Mouse (Mus musculus) CH12.LX (cell line): ENCODE results near the gene Gm13288. TPM values are rescaled to one million over a fixed set of nuclear protein-coding genes. Genes with fewer than 3 reads are reported as not detected.

Experiments used
- DNase-seq: peaks from one replicate; pipeline ENCODE4 v3.0.0-alpha.2; 2013; ENCODE audit errors: extremely low read depth
- H3K27ac ChIP-seq: 2 replicates; pipeline ENCODE4 v1.5.1; 2012; ENCODE audit warnings: low read depth, mild to moderate bottlenecking, control low read depth, moderate library complexity; ENCODE audit not compliant: insufficient read depth
- H3K27me3 ChIP-seq: replicated peaks from 2 replicates; pipeline ENCODE3; 2012; ENCODE audit warnings: inconsistent platforms
- H3K36me3 ChIP-seq, 2 experiments: replicated peaks in 1 of 2; 2 replicates each; pipeline versions ENCODE3 to v1.6.1; 2012; ENCODE audit warnings: inconsistent platforms in 1 of 2, low read length in 1 of 2, mild to moderate bottlenecking in 1 of 2, mixed read lengths in 1 of 2, moderate library complexity in 1 of 2; ENCODE audit not compliant: control insufficient read depth in 1 of 2, insufficient read depth in 1 of 2
- H3K4me1 ChIP-seq, 2 experiments: 2 replicates each; pipeline ENCODE4 v1.6.1; 2012; ENCODE audit warnings: inconsistent platforms in 1 of 2, moderate library complexity in 1 of 2; ENCODE audit not compliant: insufficient read depth in 2 of 2, control insufficient read depth in 1 of 2
- H3K4me2 ChIP-seq: 2 replicates; pipeline ENCODE4 v1.6.1; 2012; ENCODE audit warnings: low read depth, mild to moderate bottlenecking, control low read depth; ENCODE audit not compliant: poor library complexity, insufficient read depth, severe bottlenecking
- H3K4me3 ChIP-seq, 3 experiments: fragments of 150-350 bp in 1 of 3; sonication (generic) in 1 of 3; replicated peaks in 1 of 3; 2 replicates each; pipeline versions ENCODE3 to v1.5.1; 2011 to 2012; ENCODE audit warnings: low read depth in 2 of 3, low read length in 2 of 3, mild to moderate bottlenecking in 2 of 3, moderate library complexity in 2 of 3, control low read depth in 1 of 3, improper control_type of control experiment in 1 of 3, inconsistent platforms in 1 of 3, mixed read lengths in 1 of 3; ENCODE audit not compliant: poor library complexity in 1 of 3
- H3K79me2 ChIP-seq: replicated peaks from 2 replicates; pipeline ENCODE4 v1.6.1; 2012; ENCODE audit warnings: mild to moderate bottlenecking, moderate library complexity; ENCODE audit not compliant: control insufficient read depth, poor library complexity, insufficient read depth, severe bottlenecking; ENCODE audit errors: extremely low read depth
- H3K9ac ChIP-seq: 2 replicates; pipeline ENCODE4 v1.6.1; 2012; ENCODE audit warnings: low read depth, mild to moderate bottlenecking, control low read depth, moderate library complexity; ENCODE audit not compliant: insufficient read depth
- H3K9me3 ChIP-seq: replicated peaks from 2 replicates; pipeline ENCODE3; 2012; ENCODE audit warnings: low read length, inconsistent platforms, mixed read lengths
- CHD1 ChIP-seq: IDR thresholded peaks from 2 replicates; pipeline ENCODE4 v1.6.1; 2012; ENCODE audit warnings: low read depth, low read length, improper control_type of control experiment, inconsistent platforms
- CHD2 ChIP-seq: IDR thresholded peaks from 2 replicates; pipeline ENCODE4 v1.6.1; 2011; ENCODE audit warnings: low read length, improper control_type of control experiment
- E2F4 ChIP-seq: IDR thresholded peaks from 2 replicates; pipeline ENCODE4 v1.6.1; 2011; ENCODE audit warnings: low read depth, low read length, improper control_type of control experiment; ENCODE audit not compliant: insufficient replicate concordance
- EP300 ChIP-seq: IDR thresholded peaks from 2 replicates; pipeline ENCODE4 v1.6.1; 2011; ENCODE audit warnings: low read length, improper control_type of control experiment
- GABPA ChIP-seq: IDR thresholded peaks from 2 replicates; pipeline ENCODE4 v1.6.1; 2012; ENCODE audit warnings: low read depth, low read length, improper control_type of control experiment, inconsistent platforms; ENCODE audit not compliant: insufficient replicate concordance
- HCFC1 ChIP-seq: IDR thresholded peaks from 2 replicates; pipeline ENCODE4 v1.6.1; 2012; ENCODE audit warnings: low read depth, mild to moderate bottlenecking, inconsistent platforms, low read length, improper control_type of control experiment
- IRF4 ChIP-seq: IDR thresholded peaks from 2 replicates; pipeline ENCODE4 v1.6.1; 2014; ENCODE audit warnings: low read depth, mild to moderate bottlenecking, inconsistent platforms, low read length, improper control_type of control experiment
- JUND ChIP-seq: conservative IDR thresholded peaks from 2 replicates; pipeline ENCODE4 v1.6.1; 2011; ENCODE audit warnings: low read depth, low read length, improper control_type of control experiment
- KAT2A ChIP-seq: IDR thresholded peaks from 2 replicates; pipeline ENCODE4 v1.6.1; 2012; ENCODE audit warnings: low read length, improper control_type of control experiment, inconsistent platforms; ENCODE audit not compliant: insufficient replicate concordance
- MAX ChIP-seq: IDR thresholded peaks from 2 replicates; pipeline ENCODE4 v1.6.1; 2011; ENCODE audit warnings: low read length, improper control_type of control experiment
- MAZ ChIP-seq: IDR thresholded peaks from 2 replicates; pipeline ENCODE4 v1.6.1; 2012; ENCODE audit warnings: low read depth, mild to moderate bottlenecking, inconsistent platforms, low read length, improper control_type of control experiment, moderate library complexity
- MEF2A ChIP-seq: IDR thresholded peaks from 2 replicates; pipeline ENCODE4 v1.6.1; 2014; ENCODE audit warnings: low read depth, mild to moderate bottlenecking, inconsistent platforms, low read length, improper control_type of control experiment, borderline replicate concordance
- MXI1 ChIP-seq: IDR thresholded peaks from 2 replicates; pipeline ENCODE4 v1.6.1; 2011; ENCODE audit warnings: mild to moderate bottlenecking, low read depth, low read length, improper control_type of control experiment
- MYC ChIP-seq: IDR thresholded peaks from 2 replicates; pipeline ENCODE4 v1.6.1; 2011; ENCODE audit warnings: low read depth, mild to moderate bottlenecking, improper control_type of control experiment, low read length
- NELFE ChIP-seq: IDR thresholded peaks from 2 replicates; pipeline ENCODE4 v1.6.1; 2011; ENCODE audit warnings: low read depth, low read length, improper control_type of control experiment
- NRF1 ChIP-seq: IDR thresholded peaks from 2 replicates; pipeline ENCODE4 v1.6.1; 2014; ENCODE audit warnings: low read depth, mild to moderate bottlenecking, inconsistent platforms, low read length, improper control_type of control experiment, moderate library complexity
- POLR2A ChIP-seq: IDR thresholded peaks from 2 replicates; pipeline ENCODE4 v1.6.1; 2011; ENCODE audit warnings: low read depth, mild to moderate bottlenecking, improper control_type of control experiment, low read length
- RCOR1 ChIP-seq: conservative IDR thresholded peaks from 2 replicates; pipeline ENCODE4 v1.6.1; 2012; ENCODE audit warnings: low read depth, mild to moderate bottlenecking, inconsistent platforms, low read length, improper control_type of control experiment
- USF1 ChIP-seq: IDR thresholded peaks from 2 replicates; pipeline ENCODE4 v1.6.1; 2014; ENCODE audit warnings: low read depth, mild to moderate bottlenecking, inconsistent platforms, low read length, improper control_type of control experiment
- ZMIZ1 ChIP-seq: IDR thresholded peaks from 2 replicates; pipeline ENCODE4 v1.6.1; 2012; ENCODE audit warnings: low read depth, mild to moderate bottlenecking, inconsistent platforms, low read length, improper control_type of control experiment
- dilution Hi-C: fragments of 300-500 bp; cut with MboI; formaldehyde crosslinking; loops from 2 replicates; pipeline ENCODE4 v1.14.3; 2020; ENCODE audit warnings: low sequenced_read_pairs; ENCODE audit not compliant: extremely low pct_unique_long_range_greater_than_20kb, extremely low pct_ligation_motif_present
- in situ Hi-C: fragments of 300-500 bp; cut with MboI; formaldehyde crosslinking; loops from 3 replicates; pipeline ENCODE4 v1.14.3; 2019; ENCODE audit warnings: low sequenced_read_pairs, low pct_ligation_motif_present, low pct_unique_long_range_greater_than_20kb, mixed read lengths
- polyA plus RNA-seq: library from polyadenylated mRNA; unstranded; fragments of >175 nt; gene quantifications from 2 replicates; pipeline ENCODE4 v1.2.1, GENCODE M21; 2012; ENCODE audit warnings: low read depth; ENCODE audit not compliant: insufficient read length
- total RNA-seq, 2 experiments: library from RNA; depleted of rRNA; stranded (reverse); fragments of 300-350 nt in 1 of 2; fragments of >200 nt in 1 of 2; gene quantifications; 2 replicates each; pipeline ENCODE4 v1.2.3; 2012 to 2014

Gene Gm13288
- total and polyA plus RNA-seq, 3 experiments = not detected

- H3K4me1 ChIP-seq = no peaks in the 10 kb centered on the region
- no peak overlapping the region for H3K4me3 ChIP-seq
- DNase-seq = no peak
- no peaks in the 10 kb centered on the region for H3K36me3 ChIP-seq
- H3K9me3 ChIP-seq = peaks cover 2% of the 10 kb centered on the region
- H3K79me2 ChIP-seq = no peaks in the 10 kb centered on the region
- TF ChIP-seq EP300 = no peak
- no peak for TF ChIP-seq MEF2A
- no peak for TF ChIP-seq NRF1
- TF ChIP-seq MYC = no peak
- TF ChIP-seq KAT2A = no peak
- no peak for TF ChIP-seq ZMIZ1
- TF ChIP-seq RCOR1 = no peak
- TF ChIP-seq MAZ = no peak
- no peak for TF ChIP-seq JUND
- no peak for TF ChIP-seq CHD2
- TF ChIP-seq MXI1 = no peak
- TF ChIP-seq USF1 = no peak
- no peak for TF ChIP-seq HCFC1
- TF ChIP-seq GABPA = no peak
- no peak for TF ChIP-seq CHD1
- TF ChIP-seq IRF4 = no peak
- no peak for TF ChIP-seq POLR2A
- no peak for TF ChIP-seq MAX
- TF ChIP-seq NELFE = no peak
- no peak for TF ChIP-seq E2F4
- in situ Hi-C loops = no loop called here
- H3K27ac ChIP-seq = no peak overlapping the region
- dilution Hi-C loops = no loop called here
- no peak overlapping the region for H3K4me2 ChIP-seq
- peaks cover 41% of the 10 kb centered on the region for H3K27me3 ChIP-seq
- no peak overlapping the region for H3K9ac ChIP-seq
Measured at GRCm38 (mm10) chr4:88851026-88851763, 45.9 kb downstream of the Gm13288 start.

Other genes starting within 250 kb of the Gm13288 start
Only the 20 nearest of the 31 such genes appear.
- gene Gm13271, start 50.7 kb upstream of the Gm13288 start, total RNA-seq (2012; rRNA removed) = not detected in 2 replicates
- not detected in 2 replicates for gene Gm13271, start 50.7 kb upstream of the Gm13288 start, total RNA-seq (2014; rRNA removed)
- not detected in 2 replicates for gene Gm13271, start 50.7 kb upstream of the Gm13288 start, polyA plus RNA-seq
- not detected in 2 replicates for gene Gm13283, start 45.4 kb upstream of the Gm13288 start, total RNA-seq (2012; rRNA removed)
- not detected in 2 replicates for gene Gm13283, start 45.4 kb upstream of the Gm13288 start, total RNA-seq (2014; rRNA removed)
- gene Gm13283, start 45.4 kb upstream of the Gm13288 start, polyA plus RNA-seq = not detected in 2 replicates
- not detected in 2 replicates for gene Gm13290, start 31.7 kb upstream of the Gm13288 start, total RNA-seq (2012; rRNA removed)
- not detected in 2 replicates for gene Gm13290, start 31.7 kb upstream of the Gm13288 start, total RNA-seq (2014; rRNA removed)
- not detected in 2 replicates for gene Gm13290, start 31.7 kb upstream of the Gm13288 start, polyA plus RNA-seq
- gene Gm13289, start 28.6 kb upstream of the Gm13288 start, total RNA-seq (2012; rRNA removed) = not detected in 2 replicates
- gene Gm13289, start 28.6 kb upstream of the Gm13288 start, total RNA-seq (2014; rRNA removed) = not detected in 2 replicates
- gene Gm13289, start 28.6 kb upstream of the Gm13288 start, polyA plus RNA-seq = not detected in 2 replicates
- not detected in 2 replicates for gene Gm13272, start 25.7 kb upstream of the Gm13288 start, total RNA-seq (2012; rRNA removed)
- gene Gm13272, start 25.7 kb upstream of the Gm13288 start, total RNA-seq (2014; rRNA removed) = not detected in 2 replicates
- not detected in 2 replicates for gene Gm13272, start 25.7 kb upstream of the Gm13288 start, polyA plus RNA-seq
- gene Ifnz, start 23.4 kb upstream of the Gm13288 start, total RNA-seq (2012; rRNA removed) = not detected in 2 replicates
- gene Ifnz, start 23.4 kb upstream of the Gm13288 start, total RNA-seq (2014; rRNA removed) = not detected in 2 replicates
- not detected in 2 replicates for gene Ifnz, start 23.4 kb upstream of the Gm13288 start, polyA plus RNA-seq
- gene Gm13276, start 19.8 kb upstream of the Gm13288 start, total RNA-seq (2012; rRNA removed) = not detected in 2 replicates
- gene Gm13276, start 19.8 kb upstream of the Gm13288 start, total RNA-seq (2014; rRNA removed) = not detected in 2 replicates
- gene Gm13276, start 19.8 kb upstream of the Gm13288 start, polyA plus RNA-seq = not detected in 2 replicates
- gene Gm13277, start 16.9 kb upstream of the Gm13288 start, total RNA-seq (2012; rRNA removed) = not detected in 2 replicates
- gene Gm13277, start 16.9 kb upstream of the Gm13288 start, total RNA-seq (2014; rRNA removed) = not detected in 2 replicates
- gene Gm13277, start 16.9 kb upstream of the Gm13288 start, polyA plus RNA-seq = not detected in 2 replicates
- not detected in 2 replicates for gene Gm13278, start 14.0 kb upstream of the Gm13288 start, total RNA-seq (2012; rRNA removed)
- gene Gm13278, start 14.0 kb upstream of the Gm13288 start, total RNA-seq (2014; rRNA removed) = not detected in 2 replicates
- gene Gm13278, start 14.0 kb upstream of the Gm13288 start, polyA plus RNA-seq = not detected in 2 replicates
- gene Gm13275, start 11.0 kb upstream of the Gm13288 start, total RNA-seq (2012; rRNA removed) = not detected in 2 replicates
- gene Gm13275, start 11.0 kb upstream of the Gm13288 start, total RNA-seq (2014; rRNA removed) = not detected in 2 replicates
- not detected in 2 replicates for gene Gm13275, start 11.0 kb upstream of the Gm13288 start, polyA plus RNA-seq
- gene Gm13279, start 8.1 kb upstream of the Gm13288 start, total RNA-seq (2012; rRNA removed) = not detected in 2 replicates
- gene Gm13279, start 8.1 kb upstream of the Gm13288 start, total RNA-seq (2014; rRNA removed) = not detected in 2 replicates
- not detected in 2 replicates for gene Gm13279, start 8.1 kb upstream of the Gm13288 start, polyA plus RNA-seq
- not detected in 2 replicates for gene Gm13285, start 5.9 kb upstream of the Gm13288 start, total RNA-seq (2012; rRNA removed)
- not detected in 2 replicates for gene Gm13285, start 5.9 kb upstream of the Gm13288 start, total RNA-seq (2014; rRNA removed)
- not detected in 2 replicates for gene Gm13285, start 5.9 kb upstream of the Gm13288 start, polyA plus RNA-seq
- not detected in 2 replicates for gene Gm13287, start 2.3 kb upstream of the Gm13288 start, total RNA-seq (2012; rRNA removed)
- gene Gm13287, start 2.3 kb upstream of the Gm13288 start, total RNA-seq (2014; rRNA removed) = not detected in 2 replicates
- gene Gm13287, start 2.3 kb upstream of the Gm13288 start, polyA plus RNA-seq = not detected in 2 replicates
- not detected in 2 replicates for gene Ifna7, start 10.7 kb downstream of the Gm13288 start, total RNA-seq (2012; rRNA removed)
- gene Ifna7, start 10.7 kb downstream of the Gm13288 start, total RNA-seq (2014; rRNA removed) = not detected in 2 replicates
- gene Ifna7, start 10.7 kb downstream of the Gm13288 start, polyA plus RNA-seq = not detected in 2 replicates
- gene Ifna11, start 14.4 kb downstream of the Gm13288 start, total RNA-seq (2012; rRNA removed) = not detected in 2 replicates
- not detected in 2 replicates for gene Ifna11, start 14.4 kb downstream of the Gm13288 start, total RNA-seq (2014; rRNA removed)
- gene Ifna11, start 14.4 kb downstream of the Gm13288 start, polyA plus RNA-seq = not detected in 2 replicates
- not detected in 2 replicates for gene Ifna6, start 21.9 kb downstream of the Gm13288 start, total RNA-seq (2012; rRNA removed)
- gene Ifna6, start 21.9 kb downstream of the Gm13288 start, total RNA-seq (2014; rRNA removed) = not detected in 2 replicates
- not detected in 2 replicates for gene Ifna6, start 21.9 kb downstream of the Gm13288 start, polyA plus RNA-seq
- not detected in 2 replicates for gene Ifna5, start 30.0 kb downstream of the Gm13288 start, total RNA-seq (2012; rRNA removed)
- not detected in 2 replicates for gene Ifna5, start 30.0 kb downstream of the Gm13288 start, total RNA-seq (2014; rRNA removed)
- not detected in 2 replicates for gene Ifna5, start 30.0 kb downstream of the Gm13288 start, polyA plus RNA-seq
- gene Ifna4, start 36.3 kb downstream of the Gm13288 start, total RNA-seq (2012; rRNA removed) = not detected in 2 replicates
- not detected in 2 replicates for gene Ifna4, start 36.3 kb downstream of the Gm13288 start, total RNA-seq (2014; rRNA removed)
- gene Ifna4, start 36.3 kb downstream of the Gm13288 start, polyA plus RNA-seq = not detected in 2 replicates
- gene Ifna1, start 44.6 kb downstream of the Gm13288 start, total RNA-seq (2012; rRNA removed) = not detected in 2 replicates
- not detected in 2 replicates for gene Ifna1, start 44.6 kb downstream of the Gm13288 start, total RNA-seq (2014; rRNA removed)
- gene Ifna1, start 44.6 kb downstream of the Gm13288 start, polyA plus RNA-seq = not detected in 2 replicates
- not detected in 2 replicates for gene Ifne, start 74.7 kb downstream of the Gm13288 start, total RNA-seq (2012; rRNA removed)
- gene Ifne, start 74.7 kb downstream of the Gm13288 start, total RNA-seq (2014; rRNA removed) = not detected in 2 replicates
- not detected in 2 replicates for gene Ifne, start 74.7 kb downstream of the Gm13288 start, polyA plus RNA-seq